Mouse (Mus musculus) kidney, adult 2 months (tissue): ENCODE data around the gene Itgb3. TPM values are rescaled to one million over a fixed set of nuclear protein-coding genes. Genes with fewer than 3 reads are reported as not detected.
A peak's percentile ranks its signal among the peaks of the same experiment; 100 is the strongest.

ENCODE experiments used
- DNase-seq: peaks from one replicate; pipeline ENCODE4 v3.0.0; 2021
- H3K27ac ChIP-seq: fragments of 200-500 bp; 2 replicates; pipeline ENCODE4 v1.5.1; 2012; ENCODE audit warnings: low read depth, low read length, control low read depth, inconsistent platforms; ENCODE audit not compliant: insufficient read depth
- H3K27me3 ChIP-seq: fragments of 200-500 bp; replicated peaks from 2 replicates; pipeline ENCODE4 v1.6.1; 2012; ENCODE audit warnings: mild to moderate bottlenecking, moderate library complexity, low read length, inconsistent platforms; ENCODE audit not compliant: control insufficient read depth, insufficient read depth
- H3K36me3 ChIP-seq: fragments of 200-500 bp; 2 replicates; pipeline ENCODE4 v1.6.1; 2012; ENCODE audit warnings: mild to moderate bottlenecking, moderate library complexity, low read length, inconsistent platforms; ENCODE audit not compliant: control insufficient read depth, insufficient read depth
- H3K4me1 ChIP-seq: fragments of 200-500 bp; 2 replicates; pipeline ENCODE4 v1.6.1; 2011; ENCODE audit warnings: low read length; ENCODE audit not compliant: control insufficient read depth, insufficient read depth
- H3K4me3 ChIP-seq: fragments of 200-500 bp; 2 replicates; pipeline ENCODE4 v1.5.1; 2011; ENCODE audit warnings: mild to moderate bottlenecking, low read depth, low read length, control low read depth; ENCODE audit not compliant: insufficient read depth
- CTCF ChIP-seq: fragments of 200-500 bp; conservative IDR thresholded peaks from 2 replicates; pipeline ENCODE4 v1.5.1; 2011; ENCODE audit warnings: low read depth, mild to moderate bottlenecking, control low read depth, low read length, moderate library complexity, mixed read lengths; ENCODE audit not compliant: insufficient read depth, insufficient read length
- POLR2A ChIP-seq: fragments of 200-500 bp; IDR thresholded peaks from one replicate; pipeline ENCODE4 v1.6.1; 2011; ENCODE audit warnings: low read depth, low read length, control low read depth
- WGBS: fragments of 180-500 bp; shearing (Covaris S2); methylation state at CpG from one replicate; pipeline ENCODE4 v1.1.7; 2018; 5-methylcytosine and 5-hydroxymethylcytosine counted together
- polyA plus RNA-seq: library from polyadenylated mRNA; depleted of rRNA; stranded (reverse); fragments of >200 nt; gene quantifications from 2 replicates; pipeline ENCODE4 v1.2.3, GENCODE M21; 2012

Gene Itgb3
- polyA plus RNA-seq, 1 experiment = 1.3 TPM

- no peaks in the 10 kb centered on the region for H3K4me1 ChIP-seq
- no peaks in the 10 kb centered on the region for H3K36me3 ChIP-seq
- 1% methylated on average over 8 of the region's 8 CpGs for WGBS
- no peak overlapping the region for H3K4me3 ChIP-seq
- H3K27me3 ChIP-seq = no peaks in the 10 kb centered on the region
- peak; percentile 96 for TF ChIP-seq CTCF
- no peak for TF ChIP-seq POLR2A
- H3K27ac ChIP-seq = no peak overlapping the region
- peak; percentile 84 for DNase-seq
These were observed 17.7 kb upstream of the Itgb3 start for GRCm38 (mm10) chr11:104590148-104590547.

- no peak for TF ChIP-seq POLR2A
- TF ChIP-seq CTCF = no peak
- 71% methylated on average over 13 of the region's 13 CpGs for WGBS
These were observed 15.5 kb upstream of the Itgb3 start for GRCm38 (mm10) chr11:104592066-104592835.

GRCm38 (mm10) chr11:104596365-104596764 lies 11.4 kb upstream of the Itgb3 start:
- Histone ChIP-seq H3K4me3 (no peak overlapping the region), H3K36me3 (no peaks in the 10 kb centered on the region), H3K27me3 (no peaks in the 10 kb centered on the region), H3K27ac (no peak overlapping the region), H3K4me1 (no peaks in the 10 kb centered on the region)
- 51% methylated on average over 10 of the region's 10 CpGs for WGBS
- TF ChIP-seq POLR2A = no peak
- no peak for TF ChIP-seq CTCF
- peak; percentile 57 for DNase-seq

More at GRCm38 (mm10) chr11:104592066-104592835, 15.5 kb upstream of the Itgb3 start:
- Histone ChIP-seq H3K36me3 (no peaks in the 10 kb centered on the region), H3K4me1 (no peaks in the 10 kb centered on the region), H3K27me3 (no peaks in the 10 kb centered on the region), H3K4me3 (no peak overlapping the region), H3K27ac (no peak overlapping the region)
- DNase-seq = peak; percentile 21

GRCm38 (mm10) chr11:104599265-104599945 lies 8.4 kb upstream of the Itgb3 start:
- TF ChIP-seq CTCF (no peak), POLR2A (no peak)

GRCm38 (mm10) chr11:104600675-104601074 lies 7.1 kb upstream of the Itgb3 start:
- DNase-seq = no peak
- no peaks in the 10 kb centered on the region for H3K4me1 ChIP-seq
- no peak overlapping the region for H3K27ac ChIP-seq
- no peaks in the 10 kb centered on the region for H3K36me3 ChIP-seq
- 72% methylated on average over 4 of the region's 4 CpGs for WGBS
- no peak for TF ChIP-seq CTCF
- TF ChIP-seq POLR2A = no peak
- H3K4me3 ChIP-seq = no peak overlapping the region
- H3K27me3 ChIP-seq = no peaks in the 10 kb centered on the region

More at GRCm38 (mm10) chr11:104599265-104599945, 8.4 kb upstream of the Itgb3 start:
- DNase-seq = peak; percentile 29
- Histone ChIP-seq H3K36me3 (no peaks in the 10 kb centered on the region), H3K4me1 (no peaks in the 10 kb centered on the region), H3K27ac (no peak overlapping the region), H3K27me3 (no peaks in the 10 kb centered on the region), H3K4me3 (no peak overlapping the region)
- WGBS = 72% methylated on average over 13 of the region's 13 CpGs

- DNase-seq = no peak
- TF ChIP-seq POLR2A = no peak
- TF ChIP-seq CTCF = no peak
- 62% methylated on average over 6 of the region's 6 CpGs for WGBS
- Histone ChIP-seq H3K36me3 (no peaks in the 10 kb centered on the region), H3K27me3 (no peaks in the 10 kb centered on the region), H3K4me3 (no peak overlapping the region), H3K27ac (no peak overlapping the region), H3K4me1 (peaks cover 4% of the 10 kb centered on the region)
These were observed 3.6 kb upstream of the Itgb3 start for GRCm38 (mm10) chr11:104604192-104604591.
